Mouse (Mus musculus) layer of hippocampus, postnatal 36 days (tissue): Measurements from ENCODE around the gene Olfr1065. TPM values are rescaled to one million over a fixed set of nuclear protein-coding genes. Genes with fewer than 3 reads are reported as not detected.
"Not testable (repeated sequence)": the region's sequence is repeated elsewhere in the genome, so short reads cannot be mapped to it uniquely, and the experiment has no call there.

Source experiments
- DNase-seq, 2 experiments: peaks; one replicate each; pipeline ENCODE4 v3.0.0; 2022
- total RNA-seq, 2 experiments: library from RNA; stranded (reverse); gene quantifications; 2 replicates each; pipeline ENCODE4 v1.2.3; 2021

Olfr1065 gene
- total RNA-seq: not detected

DNA sequence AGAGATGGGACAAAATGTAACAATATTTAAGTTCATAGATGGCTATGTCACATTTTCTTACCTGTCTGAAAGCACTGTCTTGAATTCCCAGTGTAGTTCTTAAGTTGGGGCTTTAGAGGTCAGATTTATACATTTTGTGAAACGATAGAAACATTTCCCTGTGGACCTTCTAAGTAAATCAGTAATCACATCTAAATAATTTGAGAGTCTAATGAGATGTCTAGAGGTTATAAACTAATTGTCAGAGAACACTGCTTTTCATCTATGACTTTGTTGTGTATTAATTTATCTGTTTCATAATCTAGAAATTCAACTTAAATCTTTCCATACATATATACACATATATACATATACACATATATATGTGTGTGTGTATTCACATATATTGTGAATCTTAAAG, at the start of gene Olfr1065:
TSS of gene Olfr1065 (minus strand) at position 101 of the 400 bp plus-strand sequence.
- not testable (repeated sequence) for DNase-seq

DNA sequence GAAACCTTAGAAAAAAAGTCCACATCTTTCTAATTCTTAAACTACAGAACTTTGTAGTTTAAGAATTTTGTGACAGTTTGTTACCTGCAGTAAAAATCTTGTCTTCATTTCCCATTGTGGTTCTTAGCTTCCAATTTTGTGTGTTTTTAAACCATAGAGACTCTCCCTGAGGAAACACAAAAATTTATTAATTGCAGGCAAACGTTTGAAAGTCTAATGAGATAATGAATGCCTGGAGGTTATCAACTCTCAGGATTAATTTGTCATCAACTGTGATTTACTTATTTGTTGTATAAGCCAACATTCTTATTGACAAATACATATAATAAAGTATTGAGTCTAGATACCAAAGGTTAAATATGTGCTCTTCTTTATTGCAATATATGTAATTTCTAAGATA, 36.9 kb upstream of the Olfr1065 start, which contains the start of gene Olfr228:
TSS of gene Olfr228 (minus strand) at position 101 of the 400 bp plus-strand sequence.
- no peak for DNase-seq

DNA sequence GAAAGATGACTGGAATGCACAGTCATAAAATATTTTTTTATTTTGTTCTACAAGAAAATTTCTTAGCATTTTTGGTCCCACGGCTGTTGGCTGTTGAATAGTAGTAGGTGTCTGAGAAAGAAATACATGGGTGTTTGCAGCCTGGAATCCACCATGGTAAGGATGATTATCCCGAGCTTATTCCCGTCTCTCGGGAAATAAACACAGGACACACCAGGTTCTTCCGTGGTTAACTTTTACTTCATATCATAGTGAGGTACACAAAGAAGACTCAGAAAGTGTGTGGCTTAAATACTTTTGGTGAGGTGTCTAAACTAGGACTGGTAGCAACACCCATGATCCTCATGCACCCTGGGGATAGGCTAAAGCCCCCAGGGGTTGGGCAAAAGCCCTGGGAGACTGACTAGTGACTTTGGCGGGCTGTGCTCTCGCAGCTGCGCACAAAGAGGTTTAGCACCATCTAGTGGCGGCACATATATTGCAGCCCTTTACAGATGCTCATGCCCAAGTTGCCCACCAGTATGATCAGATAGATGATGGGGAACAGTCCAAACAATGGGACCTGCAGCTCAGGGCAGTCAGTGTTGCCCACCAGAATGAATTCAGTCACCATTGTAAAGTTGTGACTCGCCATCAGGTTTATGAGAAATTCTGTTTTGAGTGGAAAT, 14.2 kb upstream of the Olfr1065 start:
- peak; percentile 35 to 43 for DNase-seq

DNA sequence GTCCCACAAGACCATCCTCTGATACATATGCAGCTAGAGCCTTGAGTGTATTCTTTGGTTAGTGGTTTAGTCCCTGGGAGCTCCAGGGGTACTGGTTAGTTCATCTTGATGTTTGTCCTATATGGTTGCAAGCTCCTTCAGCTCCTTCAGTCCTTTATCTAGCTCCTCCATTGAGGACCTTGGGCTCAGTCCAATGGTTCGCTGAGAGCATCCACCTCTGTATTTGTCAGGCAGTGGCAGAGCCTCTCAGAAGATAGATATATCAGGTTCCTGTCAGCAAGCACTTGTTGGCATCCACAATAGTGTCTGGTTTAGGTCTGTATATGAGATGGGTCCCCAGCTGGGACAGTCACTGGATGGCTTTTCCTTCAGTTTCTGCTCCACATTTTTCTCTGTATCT, 10.0 kb upstream of the Olfr1065 start:
- no peak for DNase-seq

DNA sequence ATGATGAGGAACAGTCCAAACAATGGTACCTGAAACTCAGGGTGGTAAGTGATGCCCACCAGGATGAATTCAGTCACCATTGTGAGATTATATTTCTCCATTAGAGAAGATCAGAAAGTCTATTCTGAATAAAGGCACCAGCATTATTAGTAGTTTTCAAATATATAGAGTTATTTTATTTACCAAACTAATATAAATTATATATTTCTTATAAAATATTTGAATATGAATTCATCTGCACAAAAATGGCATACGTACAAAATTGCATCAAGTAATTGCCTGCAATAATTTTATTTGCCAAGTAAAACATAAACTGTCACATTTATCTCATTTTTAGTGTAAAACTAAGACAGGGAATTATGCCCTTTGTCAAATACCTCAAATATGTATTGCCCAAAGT, 5.8 kb upstream of the Olfr1065 start, which contains the start of gene Olfr1066:
TSS of gene Olfr1066 (minus strand) at position 101 of the 400 bp plus-strand sequence.
- DNase-seq: no peak

DNA sequence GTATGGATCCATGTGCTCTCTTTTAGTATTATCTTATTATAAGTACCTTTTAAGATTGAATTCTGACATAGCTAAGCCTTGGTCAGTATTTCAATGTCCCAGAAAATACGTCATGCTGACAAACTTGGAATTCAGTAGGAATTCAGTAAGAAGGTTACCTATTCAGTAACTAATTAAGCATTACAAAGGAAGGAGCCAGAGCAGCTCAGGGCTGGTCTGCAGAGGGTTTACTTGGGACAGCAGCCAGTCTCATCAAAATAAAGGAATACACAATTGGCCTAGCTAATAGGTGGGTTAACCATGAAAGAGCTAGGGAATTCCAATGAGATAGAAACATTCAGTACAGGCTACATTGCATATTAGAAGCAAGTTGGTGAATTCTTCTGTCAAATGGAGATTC, 8.3 kb downstream of the Olfr1065 start:
- DNase-seq: not testable (repeated sequence)

DNA sequence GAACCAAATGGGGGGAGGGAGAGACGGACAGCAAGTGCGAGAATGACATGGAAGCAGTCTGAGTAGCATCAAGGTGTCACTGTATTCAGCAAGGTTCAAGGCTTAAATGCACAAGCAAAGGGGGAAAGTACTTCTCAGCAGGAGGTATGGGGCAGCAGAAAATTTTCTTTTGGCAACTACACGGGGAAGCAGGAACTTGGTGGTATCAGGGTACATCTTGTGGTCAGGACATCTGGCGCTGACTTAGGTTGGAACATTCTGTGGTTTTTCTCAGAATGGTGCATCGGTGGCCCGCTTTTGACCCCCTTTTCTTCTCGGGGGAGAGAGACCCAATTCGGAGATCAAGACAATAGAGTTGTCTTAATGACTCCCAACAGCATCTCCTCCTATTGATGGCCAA, 21.9 kb downstream of the Olfr1065 start:
- not testable (repeated sequence) for DNase-seq

DNA sequence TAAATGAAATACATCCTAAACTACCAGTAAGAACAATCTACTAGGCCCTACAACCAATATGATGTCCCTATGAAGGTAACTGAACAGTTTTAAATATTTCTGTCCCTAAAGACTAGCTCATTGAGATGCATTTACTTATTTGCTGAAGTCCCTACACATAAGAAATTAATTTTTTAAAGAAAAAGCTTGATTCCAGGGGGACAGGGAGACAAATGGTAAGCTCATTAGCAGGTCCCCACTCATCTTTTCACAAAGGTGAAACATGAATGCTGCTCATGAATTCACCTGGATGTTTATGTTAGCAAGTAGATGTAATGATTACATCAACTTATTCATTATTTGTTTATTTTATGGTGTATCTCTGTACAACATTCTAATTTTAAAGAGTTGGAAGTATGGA, 23.7 kb downstream of the Olfr1065 start, which contains the start of gene Olfr1062:
TSS of gene Olfr1062 (minus strand) at position 101 of the 400 bp plus-strand sequence.
- DNase-seq: not testable (repeated sequence)

DNA sequence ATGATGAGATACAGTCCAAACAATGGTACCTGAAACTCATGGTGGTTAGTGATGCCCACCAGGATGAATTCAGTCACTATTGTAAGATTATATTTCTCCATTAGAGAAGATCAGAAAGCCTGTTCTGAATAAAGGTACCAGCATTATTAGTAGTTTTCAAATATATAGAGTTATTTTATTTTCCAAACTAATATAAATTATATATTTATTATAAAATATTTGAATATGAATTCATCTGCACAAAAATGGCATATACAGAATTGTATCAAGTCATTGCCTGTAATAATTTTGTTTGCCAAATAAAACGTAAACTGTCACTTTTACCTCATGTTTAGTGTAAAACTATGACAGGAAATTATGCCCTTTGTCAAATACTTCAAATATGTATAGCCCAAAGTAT, 36.4 kb downstream of the Olfr1065 start, which contains the start of gene Olfr1061:
TSS of gene Olfr1061 (minus strand) at position 101 of the 400 bp plus-strand sequence.
- DNase-seq: no peak

DNA sequence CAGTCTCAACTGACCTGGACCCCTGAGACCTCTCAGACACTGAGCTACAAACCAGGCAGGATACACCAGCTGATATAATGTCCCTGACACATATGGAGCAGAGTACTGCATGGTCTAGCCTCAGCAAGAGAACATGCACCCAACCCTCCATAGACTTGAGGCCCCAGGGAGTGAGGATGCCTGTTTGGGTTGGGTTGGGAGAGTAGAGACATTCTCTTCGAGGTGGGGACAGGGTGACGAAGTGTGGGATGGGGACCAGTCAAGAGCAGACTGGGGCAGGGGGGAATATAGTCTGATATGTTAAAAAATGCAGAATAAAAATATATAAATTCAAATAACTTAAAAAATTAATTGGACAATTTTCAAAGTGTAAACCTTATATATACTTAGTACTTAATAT, 55.3 kb downstream of the Olfr1065 start:
- DNase-seq: no peak

Other genes starting within 250 kb of the Olfr1065 start
- gene Olfr1045, start 247.6 kb downstream of the Olfr1065 start, total RNA-seq: not detected
- not detected for gene Olfr1046, start 231.3 kb downstream of the Olfr1065 start, total RNA-seq
- not detected for gene Olfr1047, start 219.2 kb downstream of the Olfr1065 start, total RNA-seq
- not detected for gene Olfr1048, start 210.3 kb downstream of the Olfr1065 start, total RNA-seq
- gene Olfr1049, start 192.3 kb downstream of the Olfr1065 start, total RNA-seq: not detected
- not detected for gene Olfr1051, start 171.5 kb downstream of the Olfr1065 start, total RNA-seq
- gene Olfr1052, start 158.1 kb downstream of the Olfr1065 start, total RNA-seq: not detected
- gene Olfr1053, start 135.3 kb downstream of the Olfr1065 start, total RNA-seq: not detected
- not detected for gene Olfr1054, start 115.2 kb downstream of the Olfr1065 start, total RNA-seq
- not detected for gene Olfr1055, start 100.3 kb downstream of the Olfr1065 start, total RNA-seq
- not detected for gene Olfr1056, start 88.1 kb downstream of the Olfr1065 start, total RNA-seq
- gene Olfr1057, start 72.2 kb downstream of the Olfr1065 start, total RNA-seq: not detected
- not detected for gene Olfr1058, start 62.0 kb downstream of the Olfr1065 start, total RNA-seq
- gene Olfr1061, start 36.5 kb downstream of the Olfr1065 start, total RNA-seq: not detected
- gene Olfr1062, start 23.8 kb downstream of the Olfr1065 start, total RNA-seq: not detected
- gene Olfr1066, start 5.7 kb upstream of the Olfr1065 start, total RNA-seq: not detected
- gene Olfr228, start 36.8 kb upstream of the Olfr1065 start, total RNA-seq: not detected
- gene Olfr1076, start 57.9 kb upstream of the Olfr1065 start, total RNA-seq: not detected
- not detected for gene Olfr1079, start 91.9 kb upstream of the Olfr1065 start, total RNA-seq
- not detected for gene Olfr1080, start 107.6 kb upstream of the Olfr1065 start, total RNA-seq
- not detected for gene Olfr1082, start 148.4 kb upstream of the Olfr1065 start, total RNA-seq
- gene Olfr1084, start 189.1 kb upstream of the Olfr1065 start, total RNA-seq: not detected
- gene Olfr1085, start 211.4 kb upstream of the Olfr1065 start, total RNA-seq: not detected
- gene Olfr1086, start 229.5 kb upstream of the Olfr1065 start, total RNA-seq: not detected
- gene Olfr1087, start 247.8 kb upstream of the Olfr1065 start, total RNA-seq: not detected